Mouse (Mus musculus) embryonic facial prominence, embryonic 11.5 days (tissue): ENCODE measurements at regions not wholly inside any gene's neighbourhood (a gene's known extent, or its start where the extent isn't known, plus 50 kb on each side); places are given as distances from the start of the nearest gene placed in this dataset.

Experiments
- ATAC-seq: fragments of 200-750 bp; cut with Nextera tagmentation; replicated peaks from 2 replicates; pipeline ENCODE4 v1.8.0; 2017; ENCODE audit warnings: low read depth; ENCODE audit not compliant: insufficient number of reproducible peaks, low FRiP score, low TSS enrichment
- DNase-seq: peaks from one replicate; pipeline ENCODE4 v3.0.0-alpha.2; 2015; ENCODE audit warnings: low spot score
- H3K27ac ChIP-seq: fragments of 300-500 bp; sonication (generic); replicated peaks from 2 replicates; pipeline ENCODE4 v1.5.1; 2014; ENCODE audit warnings: mild to moderate bottlenecking, low read depth, low read length, control low read depth
- H3K27me3 ChIP-seq: fragments of 300-500 bp; sonication (generic); 2 replicates; pipeline ENCODE4 v1.6.1; 2014; ENCODE audit warnings: mild to moderate bottlenecking, low read length, moderate library complexity, mixed read lengths; ENCODE audit not compliant: control insufficient read depth, insufficient read depth
- H3K36me3 ChIP-seq: fragments of 300-500 bp; sonication (generic); replicated peaks from 2 replicates; pipeline ENCODE4 v1.6.1; 2014; ENCODE audit warnings: low read depth, mild to moderate bottlenecking, low read length, moderate library complexity, mixed read lengths; ENCODE audit not compliant: control insufficient read depth, insufficient read depth
- H3K4me1 ChIP-seq: fragments of 300-500 bp; sonication (generic); 2 replicates; pipeline ENCODE4 v1.6.1; 2014; ENCODE audit warnings: low read length, mixed read lengths; ENCODE audit not compliant: control insufficient read depth, insufficient read depth
- H3K4me2 ChIP-seq: fragments of 300-500 bp; sonication (generic); 2 replicates; pipeline ENCODE4 v1.6.1; 2014; ENCODE audit warnings: low read depth, mild to moderate bottlenecking, control low read depth, low read length, moderate library complexity
- H3K4me3 ChIP-seq: fragments of 300-500 bp; sonication (generic); 2 replicates; pipeline ENCODE4 v1.5.1; 2014; ENCODE audit warnings: low read depth, low read length, control low read depth
- H3K9ac ChIP-seq: fragments of 300-500 bp; sonication (generic); replicated peaks from 2 replicates; pipeline ENCODE4 v1.6.1; 2014; ENCODE audit warnings: mild to moderate bottlenecking, control low read depth, low read length
- H3K9me3 ChIP-seq: fragments of 300-500 bp; sonication (generic); replicated peaks from 2 replicates; pipeline ENCODE4 v1.6.1; 2016; ENCODE audit warnings: mild to moderate bottlenecking, low read length, inconsistent platforms, mixed read lengths; ENCODE audit not compliant: control insufficient read depth
- WGBS: fragments of 180-500 bp; shearing (Covaris S2); extraction: QIAGEN DNeasy Blood & Tissue Kit; methylation state at CpG from one replicate; pipeline ENCODE4 v1.1.7; 2014; 5-methylcytosine and 5-hydroxymethylcytosine counted together

- no peaks in the 10 kb centered on the region for H3K9me3 ChIP-seq
- H3K36me3 ChIP-seq: no peaks in the 10 kb centered on the region
- no peaks in the 10 kb centered on the region for H3K27me3 ChIP-seq
- ATAC-seq (no peak), DNase-seq (no peak)
- no peak overlapping the region for H3K9ac ChIP-seq
- 94% methylated on average over 8 of the region's 8 CpGs for WGBS
- no peak overlapping the region for H3K4me3 ChIP-seq
- H3K4me2 ChIP-seq: no peak overlapping the region
- no peaks in the 10 kb centered on the region for H3K4me1 ChIP-seq
- H3K27ac ChIP-seq: no peak overlapping the region
Measured at GRCm38 (mm10) chr14:47998936-47999335, 121.7 kb upstream of the Peli2 start.

- H3K9ac ChIP-seq: no peak overlapping the region
- no peaks in the 10 kb centered on the region for H3K4me1 ChIP-seq
- H3K27ac ChIP-seq: no peak overlapping the region
- H3K27me3 ChIP-seq: no peaks in the 10 kb centered on the region
- H3K4me3 ChIP-seq: no peak overlapping the region
- no peaks in the 10 kb centered on the region for H3K9me3 ChIP-seq
- DNase-seq: no peak
- no peaks in the 10 kb centered on the region for H3K36me3 ChIP-seq
- WGBS: 73% methylated on average over 6 of the region's 6 CpGs
- ATAC-seq: no peak
- H3K4me2 ChIP-seq: no peak overlapping the region
Measured at GRCm38 (mm10) chr14:48005092-48005928, 115.3 kb upstream of the Peli2 start.

- Histone ChIP-seq H3K27me3 (no peaks in the 10 kb centered on the region), H3K36me3 (no peaks in the 10 kb centered on the region), H3K4me2 (no peak overlapping the region), H3K9me3 (no peaks in the 10 kb centered on the region), H3K9ac (no peak overlapping the region), H3K27ac (no peak overlapping the region), H3K4me1 (no peaks in the 10 kb centered on the region), H3K4me3 (no peak overlapping the region)
- 74% methylated on average over 1 of the region's 1 CpGs for WGBS
- DNase-seq (no peak), ATAC-seq (no peak)
Measured at GRCm38 (mm10) chr14:48005929-48006309, 114.7 kb upstream of the Peli2 start.

GRCm38 (mm10) chr14:48012361-48013215, 108.0 kb upstream of the Peli2 start:
- no peaks in the 10 kb centered on the region for H3K36me3 ChIP-seq
- no peak overlapping the region for H3K27ac ChIP-seq
- no peaks in the 10 kb centered on the region for H3K27me3 ChIP-seq
- ATAC-seq (no peak), DNase-seq (no peak)
- no peak overlapping the region for H3K4me3 ChIP-seq
- H3K9me3 ChIP-seq: no peaks in the 10 kb centered on the region
- no peak overlapping the region for H3K4me2 ChIP-seq
- no peak overlapping the region for H3K9ac ChIP-seq
- 66% methylated on average over 2 of the region's 2 CpGs for WGBS
- no peaks in the 10 kb centered on the region for H3K4me1 ChIP-seq

- no peaks in the 10 kb centered on the region for H3K4me1 ChIP-seq
- DNase-seq (no peak), ATAC-seq (no peak)
- H3K4me2 ChIP-seq: no peak overlapping the region
- H3K36me3 ChIP-seq: no peaks in the 10 kb centered on the region
- no peaks in the 10 kb centered on the region for H3K9me3 ChIP-seq
- no peaks in the 10 kb centered on the region for H3K27me3 ChIP-seq
- no peak overlapping the region for H3K9ac ChIP-seq
- no peak overlapping the region for H3K4me3 ChIP-seq
- WGBS: 76% methylated on average over 1 of the region's 1 CpGs
- H3K27ac ChIP-seq: no peak overlapping the region
Measured at GRCm38 (mm10) chr14:48013431-48013830, 107.2 kb upstream of the Peli2 start.

- H3K27me3 ChIP-seq: no peaks in the 10 kb centered on the region
- H3K4me1 ChIP-seq: no peaks in the 10 kb centered on the region
- no peak overlapping the region for H3K4me3 ChIP-seq
- 92% methylated on average over 2 of the region's 2 CpGs for WGBS
- no peak overlapping the region for H3K27ac ChIP-seq
- DNase-seq: no peak
- ATAC-seq: no peak
- H3K4me2 ChIP-seq: no peak overlapping the region
- no peak overlapping the region for H3K9ac ChIP-seq
- H3K36me3 ChIP-seq: no peaks in the 10 kb centered on the region
- H3K9me3 ChIP-seq: no peaks in the 10 kb centered on the region
Measured at GRCm38 (mm10) chr14:48014776-48015175, 105.8 kb upstream of the Peli2 start.

- no peak for ATAC-seq
- WGBS: 83% methylated on average over 6 of the region's 6 CpGs
- no peaks in the 10 kb centered on the region for H3K4me1 ChIP-seq
Measured at GRCm38 (mm10) chr14:48017971-48018370, 102.7 kb upstream of the Peli2 start.

GRCm38 (mm10) chr14:48019331-48019730, 101.3 kb upstream of the Peli2 start:
- no peaks in the 10 kb centered on the region for H3K27me3 ChIP-seq
- no peak overlapping the region for H3K9ac ChIP-seq
- no peaks in the 10 kb centered on the region for H3K4me1 ChIP-seq
- DNase-seq (no peak), ATAC-seq (no peak)
- H3K4me2 ChIP-seq: no peak overlapping the region
- H3K36me3 ChIP-seq: no peaks in the 10 kb centered on the region
- WGBS: 77% methylated on average over 5 of the region's 5 CpGs
- H3K9me3 ChIP-seq: no peaks in the 10 kb centered on the region
- H3K4me3 ChIP-seq: no peak overlapping the region
- no peak overlapping the region for H3K27ac ChIP-seq

More at GRCm38 (mm10) chr14:48017971-48018370, 102.7 kb upstream of the Peli2 start:
- H3K27me3 ChIP-seq: no peaks in the 10 kb centered on the region
- no peak overlapping the region for H3K4me3 ChIP-seq
- H3K9me3 ChIP-seq: no peaks in the 10 kb centered on the region
- no peaks in the 10 kb centered on the region for H3K36me3 ChIP-seq
- H3K27ac ChIP-seq: no peak overlapping the region
- DNase-seq: no peak
- no peak overlapping the region for H3K4me2 ChIP-seq
- H3K9ac ChIP-seq: no peak overlapping the region
